Mouse (Mus musculus) B cell, adult 62 days (primary cell): ENCODE data around the gene Zfp273. TPM values are rescaled to one million over a fixed set of nuclear protein-coding genes. Genes with fewer than 3 reads are reported as not detected.

Experiments used
- total RNA-seq: library from RNA; stranded (reverse); gene quantifications from 4 replicates; pipeline ENCODE4 v1.2.4, GENCODE M21; 2023

The Zfp273 gene
- 3.5 to 5.1 TPM (median 4.0 TPM) in 4 replicates for total RNA-seq

GRCm38 (mm10) chr13:67813710-67814660, at the start of gene Zfp273:
Gene Zfp273, plus strand, starts transcription at chr13:67813740.

GRCm38 (mm10) chr13:67779265-67780221, 34.0 kb upstream of the Zfp273 start, which contains the start of gene Zfp493:
Gene Zfp493, plus strand, starts transcription at chr13:67779693.

GRCm38 (mm10) chr13:67830911-67831336, 17.4 kb downstream of the Zfp273 start, which contains the start of gene Gm10037:
Gene Gm10037, plus strand, starts transcription at chr13:67831106.

GRCm38 (mm10) chr13:67863026-67863425, 49.5 kb downstream of the Zfp273 start, which contains the start of gene BC048507:
Gene BC048507, plus strand, starts transcription at chr13:67863326.

Other genes with a start within 250 kb of the Zfp273 start
- gene Zfp729b, start 204.0 kb upstream of the Zfp273 start, total RNA-seq, result 14.8 to 18.5 TPM (median 16.9 TPM) in 4 replicates
- 0.60 to 5.3 TPM (median 1.4 TPM) in 4 replicates for gene Gm49345, start 176.0 kb upstream of the Zfp273 start, total RNA-seq
- 10.7 to 16.3 TPM (median 13.5 TPM) in 4 replicates for gene Zfp729a, start 175.9 kb upstream of the Zfp273 start, total RNA-seq
- 9.3 to 12.7 TPM (median 11.0 TPM) in 4 replicates for gene Zfp738, start 126.7 kb upstream of the Zfp273 start, total RNA-seq
- gene Zfp65, start 84.6 kb upstream of the Zfp273 start, total RNA-seq, result 12.0 to 16.3 TPM (median 13.1 TPM) in 4 replicates
- 3.5 to 4.9 TPM (median 4.5 TPM) in 4 replicates for gene Zfp85, start 58.5 kb upstream of the Zfp273 start, total RNA-seq
- gene Zfp493, start 34.0 kb upstream of the Zfp273 start, total RNA-seq, result 2.1 to 3.1 TPM (median 2.7 TPM) in 4 replicates
- 2.0 to 3.4 TPM in 2 of 4 replicates, not detected in the others for gene Gm10037, start 17.4 kb downstream of the Zfp273 start, total RNA-seq
- gene BC048507, start 49.6 kb downstream of the Zfp273 start, total RNA-seq, result not detected in 4 replicates